Mouse (Mus musculus) A20 (cell line): ENCODE results near the gene Phc2.
A peak's percentile ranks its signal among the peaks of the same experiment; 100 is the strongest.

Source experiments
- DNase-seq: peaks from one replicate; pipeline ENCODE4 v3.0.0-alpha.2; 2011; ENCODE audit warnings: low read depth, low spot score

Gene Phc2

GRCm38 (mm10) chr4:128741906-128742305, 87.4 kb downstream of the Phc2 start:
- DNase-seq: no peak

- DNase-seq: no peak
These were observed 88.0 kb downstream of the Phc2 start for GRCm38 (mm10) chr4:128742379-128742970.

GRCm38 (mm10) chr4:128743031-128743626, 88.6 kb downstream of the Phc2 start:
- no peak for DNase-seq

GRCm38 (mm10) chr4:128745160-128745559, 90.7 kb downstream of the Phc2 start:
- no peak for DNase-seq

GRCm38 (mm10) chr4:128747614-128748270, 93.2 kb downstream of the Phc2 start:
- no peak for DNase-seq

GRCm38 (mm10) chr4:128748309-128748708, 93.8 kb downstream of the Phc2 start:
- DNase-seq: no peak

- DNase-seq: no peak
These were observed 96.5 kb downstream of the Phc2 start for GRCm38 (mm10) chr4:128751006-128751405.

GRCm38 (mm10) chr4:128752031-128752757, 97.7 kb downstream of the Phc2 start:
- DNase-seq: no peak

GRCm38 (mm10) chr4:128753571-128753970, 99.1 kb downstream of the Phc2 start:
- no peak for DNase-seq

- no peak for DNase-seq
These were observed 100.6 kb downstream of the Phc2 start, which contains the start of gene A3galt2 for GRCm38 (mm10) chr4:128755064-128755463. A3galt2 (plus strand) TSS chr4:128755364.

- no peak for DNase-seq
These were observed 101.4 kb downstream of the Phc2 start for GRCm38 (mm10) chr4:128755900-128756299.

- DNase-seq: no peak
These were observed 104.7 kb downstream of the Phc2 start for GRCm38 (mm10) chr4:128759214-128759613.

GRCm38 (mm10) chr4:128760029-128760428, 105.5 kb downstream of the Phc2 start:
- DNase-seq: no peak

- DNase-seq: no peak
These were observed 112.4 kb downstream of the Phc2 start for GRCm38 (mm10) chr4:128766929-128767328.

GRCm38 (mm10) chr4:128768120-128768519, 113.6 kb downstream of the Phc2 start:
- no peak for DNase-seq

- no peak for DNase-seq
These were observed 115.3 kb downstream of the Phc2 start for GRCm38 (mm10) chr4:128769569-128770355.

- DNase-seq: no peak
These were observed 116.2 kb downstream of the Phc2 start for GRCm38 (mm10) chr4:128770698-128771097.

GRCm38 (mm10) chr4:128773820-128774219, 119.3 kb downstream of the Phc2 start:
- DNase-seq: no peak

GRCm38 (mm10) chr4:128774467-128774866, 120.0 kb downstream of the Phc2 start:
- DNase-seq: peak; percentile 64

GRCm38 (mm10) chr4:128776568-128777289, 122.2 kb downstream of the Phc2 start:
- DNase-seq: peak; percentile 60

- DNase-seq: no peak
These were observed 123.1 kb downstream of the Phc2 start for GRCm38 (mm10) chr4:128777593-128777992.
